Mouse (Mus musculus): Measurements from ENCODE around the gene Ccdc92b. TPM values are rescaled to one million over a fixed set of nuclear protein-coding genes. Genes with fewer than 3 reads are reported as not detected.
A peak's percentile ranks its signal among the peaks of the same experiment; 100 is the strongest.

The Ccdc92b gene
- polyA plus RNA-seq, 1 experiment from 2014 or later: 0.38 TPM

DNA sequence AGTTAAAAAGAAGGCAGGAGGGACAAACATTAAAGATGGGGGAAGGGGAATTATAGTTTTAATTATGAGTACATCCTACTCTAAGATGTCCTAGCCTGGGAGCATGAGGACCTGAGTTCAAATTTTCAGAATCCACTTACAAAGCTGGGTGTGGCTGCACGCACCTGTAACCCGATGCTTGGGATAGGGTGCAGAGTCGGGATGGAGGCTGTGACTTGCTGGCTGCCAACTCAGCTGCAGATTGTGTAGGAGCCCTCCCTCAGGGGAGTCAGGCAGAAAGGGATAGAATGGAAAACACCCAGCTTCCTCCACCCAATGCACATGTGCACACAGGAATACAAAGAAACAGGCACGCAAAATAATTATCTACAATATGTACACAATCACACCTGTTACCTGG, 6.0 kb upstream of the Ccdc92b start:
- no peak for DNase-seq
- H3K27ac ChIP-seq (ENCODE audit: low read depth): no peak overlapping the region
- H3K4me1 ChIP-seq (ENCODE audit: insufficient read depth): no peaks in the 10 kb centered on the region
- ATAC-seq (ENCODE audit: insufficient read depth): no peak
- H3K36me3 ChIP-seq (ENCODE audit: insufficient read depth): no peaks in the 10 kb centered on the region
- TF ChIP-seq CTCF (IDR thresholded peaks at IDR 0.05; ENCODE audit: low read depth): no peak
- no peak overlapping the region for H3K4me3 ChIP-seq (ENCODE audit: low read depth, low read length)
- peaks cover 32% of the 10 kb centered on the region for H3K27me3 ChIP-seq (ENCODE audit: insufficient read depth, low read length)
- no peak overlapping the region for H3K9ac ChIP-seq
- 57% methylated on average over 4 of the region's 4 CpGs for WGBS
- H3K9me3 ChIP-seq (ENCODE audit: low read depth, low read length): no peaks in the 10 kb centered on the region
- no peak overlapping the region for H3K4me2 ChIP-seq

DNA sequence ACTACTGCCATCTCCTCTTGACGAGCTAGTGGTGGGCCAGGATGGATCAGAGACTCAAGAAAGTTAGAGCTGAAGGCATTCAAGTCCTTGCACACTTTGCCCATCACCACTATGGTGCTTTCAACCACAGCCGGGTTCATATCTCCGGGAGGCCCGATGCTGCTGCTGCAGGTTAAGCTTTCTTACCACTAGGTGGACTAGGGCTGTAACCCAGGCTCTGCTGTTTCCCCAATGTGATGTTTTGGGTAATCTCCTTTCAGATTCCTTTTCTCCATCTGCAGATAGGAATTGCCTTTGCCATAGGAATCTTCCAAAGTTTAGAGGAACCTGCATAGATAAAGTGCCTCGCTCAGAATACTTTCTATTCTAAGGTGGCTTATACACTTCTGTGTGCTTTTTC, 3.8 kb upstream of the Ccdc92b start:
- Histone ChIP-seq H3K27ac (ENCODE audit: low read depth) (no peak overlapping the region), H3K27me3 (ENCODE audit: insufficient read depth, low read length) (peaks cover 32% of the 10 kb centered on the region), H3K4me2 (no peak overlapping the region), H3K4me3 (ENCODE audit: low read depth, low read length) (no peak overlapping the region), H3K4me1 (ENCODE audit: insufficient read depth) (no peaks in the 10 kb centered on the region), H3K9me3 (ENCODE audit: low read depth, low read length) (no peaks in the 10 kb centered on the region), H3K36me3 (ENCODE audit: insufficient read depth) (no peaks in the 10 kb centered on the region), H3K9ac (no peak overlapping the region)
- no peak for TF ChIP-seq CTCF (IDR thresholded peaks at IDR 0.05; ENCODE audit: low read depth)
- DNase-seq (no peak), ATAC-seq (ENCODE audit: insufficient read depth) (no peak)
- 47% methylated on average over 5 of the region's 5 CpGs for WGBS

GRCm38 (mm10) chr11:74619956-74620300, 523 bp downstream of the Ccdc92b start:
- 5% methylated on average over 16 of the region's 16 CpGs for WGBS
- no peaks in the 10 kb centered on the region for H3K9me3 ChIP-seq (ENCODE audit: low read depth, low read length)
- ATAC-seq (ENCODE audit: insufficient read depth) (no peak), DNase-seq (no peak)
- no peak for TF ChIP-seq CTCF (IDR thresholded peaks at IDR 0.05; ENCODE audit: low read depth)
- H3K36me3 ChIP-seq (ENCODE audit: insufficient read depth): no peaks in the 10 kb centered on the region
- peaks cover 21% of the 10 kb centered on the region for H3K27me3 ChIP-seq (ENCODE audit: insufficient read depth, low read length)
- peak overlapping the region; percentile 59 for H3K4me2 ChIP-seq
- H3K4me1 ChIP-seq (ENCODE audit: insufficient read depth): peaks cover 4% of the 10 kb centered on the region; the same call in 1 of the 2 replicates
- no peak overlapping the region for H3K27ac ChIP-seq (ENCODE audit: low read depth)
- peak overlapping the region; percentile 29 for H3K4me3 ChIP-seq (ENCODE audit: low read depth, low read length)
- H3K9ac ChIP-seq: no peak overlapping the region

GRCm38 (mm10) chr11:74621974-74622669, 2.7 kb downstream of the Ccdc92b start:
- H3K4me2 ChIP-seq: peak overlapping the region; percentile 22; the same call in 1 of the 2 replicates

DNA sequence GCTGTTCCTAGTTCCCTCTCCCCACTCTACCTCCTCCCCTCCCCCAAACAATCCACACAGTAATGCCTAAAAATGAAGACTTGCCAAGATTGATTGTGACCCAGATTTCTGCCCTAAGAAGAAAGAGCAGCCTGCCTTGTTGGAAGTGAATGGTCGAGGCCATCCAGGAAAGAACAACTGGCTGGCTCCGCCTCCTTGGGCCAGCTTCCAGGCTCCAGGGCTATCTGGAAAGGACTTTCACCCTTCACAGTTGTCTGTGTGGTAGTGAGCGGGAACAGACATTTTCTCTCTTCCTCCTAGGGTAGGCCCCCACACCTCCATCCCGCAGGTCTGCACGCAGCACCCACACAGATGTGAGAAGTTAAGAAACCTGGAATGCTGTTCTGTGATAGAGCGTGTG, 4.3 kb downstream of the Ccdc92b start:
- WGBS: 62% methylated on average over 6 of the region's 6 CpGs
- no peak overlapping the region for H3K4me2 ChIP-seq
- no peaks in the 10 kb centered on the region for H3K9me3 ChIP-seq (ENCODE audit: low read depth, low read length)

More at GRCm38 (mm10) chr11:74621974-74622669, 2.7 kb downstream of the Ccdc92b start:
- ATAC-seq (ENCODE audit: insufficient read depth): no peak
- WGBS: 65% methylated on average over 8 of the region's 8 CpGs
- H3K36me3 ChIP-seq (ENCODE audit: insufficient read depth): no peaks in the 10 kb centered on the region
- TF ChIP-seq CTCF (IDR thresholded peaks at IDR 0.05; ENCODE audit: low read depth): no peak
- H3K4me3 ChIP-seq (ENCODE audit: low read depth, low read length): no peak overlapping the region
- H3K27me3 ChIP-seq (ENCODE audit: insufficient read depth, low read length): peaks cover 21% of the 10 kb centered on the region
- peaks cover 4% of the 10 kb centered on the region; the same call in 1 of the 2 replicates for H3K4me1 ChIP-seq (ENCODE audit: insufficient read depth)
- H3K9ac ChIP-seq: no peak overlapping the region
- no peaks in the 10 kb centered on the region for H3K9me3 ChIP-seq (ENCODE audit: low read depth, low read length)
- no peak for DNase-seq
- H3K27ac ChIP-seq (ENCODE audit: low read depth): no peak overlapping the region

GRCm38 (mm10) chr11:74625333-74625732, 5.9 kb downstream of the Ccdc92b start:
- DNase-seq (no peak), ATAC-seq (ENCODE audit: insufficient read depth) (no peak)
- Histone ChIP-seq H3K9me3 (ENCODE audit: low read depth, low read length) (no peaks in the 10 kb centered on the region), H3K27ac (ENCODE audit: low read depth) (no peak overlapping the region), H3K27me3 (ENCODE audit: insufficient read depth, low read length) (peaks cover 11% of the 10 kb centered on the region), H3K4me1 (ENCODE audit: insufficient read depth) (peaks cover 4% of the 10 kb centered on the region; the same call in 1 of the 2 replicates), H3K36me3 (ENCODE audit: insufficient read depth) (no peaks in the 10 kb centered on the region), H3K4me3 (ENCODE audit: low read depth, low read length) (no peak overlapping the region), H3K9ac (no peak overlapping the region), H3K4me2 (no peak overlapping the region)
- TF ChIP-seq CTCF (IDR thresholded peaks at IDR 0.05; ENCODE audit: low read depth): no peak

More for the DNA sequence above, 4.3 kb downstream of the Ccdc92b start:
- peaks cover 21% of the 10 kb centered on the region for H3K27me3 ChIP-seq (ENCODE audit: insufficient read depth, low read length)
- no peak for TF ChIP-seq CTCF (IDR thresholded peaks at IDR 0.05; ENCODE audit: low read depth)
- H3K4me3 ChIP-seq (ENCODE audit: low read depth, low read length): no peak overlapping the region
- DNase-seq: peak; percentile 42
- H3K36me3 ChIP-seq (ENCODE audit: insufficient read depth): no peaks in the 10 kb centered on the region
- H3K27ac ChIP-seq (ENCODE audit: low read depth): no peak overlapping the region
- no peak for ATAC-seq (ENCODE audit: insufficient read depth)
- peaks cover 4% of the 10 kb centered on the region; the same call in 1 of the 2 replicates for H3K4me1 ChIP-seq (ENCODE audit: insufficient read depth)
- H3K9ac ChIP-seq: no peak overlapping the region

- no peaks in the 10 kb centered on the region for H3K9me3 ChIP-seq (ENCODE audit: low read depth, low read length)
- 75% methylated on average over 3 of the region's 3 CpGs for WGBS
- no peaks in the 10 kb centered on the region for H3K36me3 ChIP-seq (ENCODE audit: insufficient read depth)
- H3K4me2 ChIP-seq: no peak overlapping the region
- peaks cover 4% of the 10 kb centered on the region; the same call in 1 of the 2 replicates for H3K4me1 ChIP-seq (ENCODE audit: insufficient read depth)
- H3K4me3 ChIP-seq (ENCODE audit: low read depth, low read length): no peak overlapping the region
- no peak for ATAC-seq (ENCODE audit: insufficient read depth)
- H3K27ac ChIP-seq (ENCODE audit: low read depth): no peak overlapping the region
- no peak for TF ChIP-seq CTCF (IDR thresholded peaks at IDR 0.05; ENCODE audit: low read depth)
- no peaks in the 10 kb centered on the region for H3K27me3 ChIP-seq (ENCODE audit: insufficient read depth, low read length)
- H3K9ac ChIP-seq: no peak overlapping the region
- DNase-seq: no peak
These were observed 8.1 kb downstream of the Ccdc92b start for GRCm38 (mm10) chr11:74627481-74627880.

All from lung, embryonic 14.5 days (tissue).